Mouse (Mus musculus) lung, postnatal 0 days (tissue): Measurements from ENCODE around the gene Adgrf3. TPM values are rescaled to one million over a fixed set of nuclear protein-coding genes. Genes with fewer than 3 reads are reported as not detected.

Experiments used
- ATAC-seq: fragments of 200-750 bp; cut with Nextera tagmentation; 2 replicates; pipeline ENCODE4 v1.8.0; 2017; ENCODE audit warnings: moderate library complexity
- DNase-seq: peaks from one replicate; pipeline ENCODE4 v3.0.0-alpha.2; 2016; ENCODE audit warnings: low spot score
- H3K27ac ChIP-seq: fragments of 300-500 bp; sonication (generic); 2 replicates; pipeline ENCODE4 v1.5.1; 2014; ENCODE audit warnings: antibody characterized with exemption, mild to moderate bottlenecking, low read length, mixed read lengths
- H3K27me3 ChIP-seq: fragments of 300-500 bp; sonication (generic); replicated peaks from 2 replicates; pipeline ENCODE4 v1.6.1; 2014; ENCODE audit warnings: low read length, mixed read lengths; ENCODE audit not compliant: insufficient read depth
- H3K36me3 ChIP-seq: fragments of 300-500 bp; sonication (generic); 2 replicates; pipeline ENCODE4 v1.6.1; 2014; ENCODE audit warnings: low read length, mixed read lengths; ENCODE audit not compliant: insufficient read depth
- H3K4me1 ChIP-seq: fragments of 300-500 bp; sonication (generic); 2 replicates; pipeline ENCODE4 v1.6.1; 2014; ENCODE audit warnings: antibody characterized with exemption, low read depth, low read length, mixed read lengths; ENCODE audit not compliant: insufficient read depth
- H3K4me2 ChIP-seq: fragments of 300-500 bp; sonication (generic); replicated peaks from 2 replicates; pipeline ENCODE4 v1.6.1; 2014; ENCODE audit warnings: low read depth, mild to moderate bottlenecking, low read length, moderate library complexity, mixed read lengths
- H3K4me3 ChIP-seq: fragments of 300-500 bp; sonication (generic); 2 replicates; pipeline ENCODE4 v1.5.1; 2014; ENCODE audit warnings: low read depth, low read length
- H3K9ac ChIP-seq: fragments of 300-500 bp; sonication (generic); replicated peaks from 2 replicates; pipeline ENCODE4 v1.6.1; 2014; ENCODE audit warnings: low read depth, mild to moderate bottlenecking
- H3K9me3 ChIP-seq: fragments of 300-500 bp; sonication (generic); 2 replicates; pipeline ENCODE4 v1.6.1; 2016; ENCODE audit warnings: low read length, mixed read lengths
- CTCF ChIP-seq: IDR thresholded peaks from 2 replicates; pipeline ENCODE4 v1.5.1; 2016; ENCODE audit warnings: antibody characterized with exemption, mild to moderate bottlenecking
- EP300 ChIP-seq: IDR thresholded peaks from 2 replicates; pipeline ENCODE4 v1.6.1; 2016; ENCODE audit warnings: antibody characterized with exemption, mild to moderate bottlenecking, control low read depth
- WGBS: fragments of 180-500 bp; shearing (Covaris S2); extraction: QIAGEN DNeasy Blood & Tissue Kit; methylation state at CpG from one replicate; pipeline ENCODE4 v1.1.7; 2014; 5-methylcytosine and 5-hydroxymethylcytosine counted together
- polyA plus RNA-seq: library from polyadenylated mRNA; unstranded; fragments of >200 nt; fragmentation: Nextera tagmentation; extraction: Ambion mirVana; gene quantifications from 2 replicates; pipeline ENCODE4 v1.2.1, GENCODE M21; 2015

The Adgrf3 gene
- polyA plus RNA-seq, 1 experiment from 2014 or later, result 0.13 TPM

GRCm38 (mm10) chr5:30195340-30195739 is 10.2 kb downstream of the Adgrf3 start:
- 58% methylated on average over 5 of the region's 5 CpGs for whole genome bisulfite sequencing
- ATAC-seq (peak; percentile 28; the same call in 1 of the 2 replicates), DNase-seq (no peak)
- Histone ChIP-seq H3K36me3 (no peaks in the 10 kb centered on the region), H3K27ac (no peak overlapping the region), H3K9ac (no peak overlapping the region), H3K4me3 (no peak overlapping the region), H3K27me3 (no peaks in the 10 kb centered on the region), H3K4me2 (no peak overlapping the region), H3K9me3 (no peaks in the 10 kb centered on the region), H3K4me1 (no peaks in the 10 kb centered on the region)
- TF ChIP-seq EP300, result no peak
- TF ChIP-seq CTCF, result no peak

GRCm38 (mm10) chr5:30192452-30192851 is 13.1 kb downstream of the Adgrf3 start:
- TF ChIP-seq CTCF (peak; percentile 52), EP300 (no peak)
- DNase-seq, result no peak
- Histone ChIP-seq H3K36me3 (peaks cover 5% of the 10 kb centered on the region; the same call in 1 of the 2 replicates), H3K27ac (no peak overlapping the region), H3K27me3 (no peaks in the 10 kb centered on the region), H3K9ac (no peak overlapping the region), H3K4me2 (no peak overlapping the region), H3K9me3 (no peaks in the 10 kb centered on the region), H3K4me3 (no peak overlapping the region), H3K4me1 (no peaks in the 10 kb centered on the region)
- ATAC-seq, result no peak
- 67% methylated on average over 1 of the region's 1 CpGs for WGBS

DNA sequence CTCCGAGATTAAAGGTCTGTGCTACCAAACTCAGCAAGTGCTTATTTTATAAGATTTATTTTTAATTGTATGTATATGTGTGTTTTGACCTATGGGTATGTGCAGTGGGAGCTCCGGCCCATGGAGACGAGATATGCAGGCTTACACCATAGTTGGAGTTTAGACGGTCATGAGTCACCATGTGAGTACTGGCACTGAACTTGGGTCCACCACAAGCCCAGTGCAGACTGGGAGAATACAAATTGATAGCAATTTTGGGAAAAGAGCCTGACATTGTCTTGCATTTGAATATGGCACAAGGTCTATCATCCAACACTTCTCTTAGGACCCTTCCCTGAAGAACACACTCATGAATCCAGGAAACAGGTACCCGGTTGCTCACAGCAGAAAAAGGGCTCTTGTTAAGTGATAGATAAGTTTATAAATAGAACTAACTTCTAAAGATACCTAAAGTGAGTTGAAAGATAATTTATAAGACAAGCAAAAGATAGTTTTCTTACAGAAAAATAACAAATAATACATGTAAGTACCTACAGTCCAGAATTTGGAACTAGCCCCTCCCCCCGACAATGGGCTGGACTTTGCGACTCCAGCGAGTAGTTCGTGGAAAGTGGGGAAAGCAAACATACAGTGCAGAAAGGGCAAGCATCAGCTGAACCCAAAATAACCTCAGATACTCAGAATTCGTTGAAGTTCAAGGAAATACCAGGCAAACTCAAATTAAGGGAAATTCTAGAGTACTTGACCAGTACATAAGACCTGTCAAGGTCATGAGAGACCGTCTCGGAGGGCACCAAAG is 17.6 kb downstream of the Adgrf3 start:
- H3K9me3 ChIP-seq, result no peaks in the 10 kb centered on the region
- ATAC-seq (no peak), DNase-seq (no peak)
- H3K36me3 ChIP-seq, result peaks cover 9% of the 10 kb centered on the region; the same call in 1 of the 2 replicates
- no peak overlapping the region for H3K4me3 ChIP-seq
- H3K27ac ChIP-seq, result no peak overlapping the region
- TF ChIP-seq CTCF (no peak), EP300 (no peak)
- H3K9ac ChIP-seq, result no peak overlapping the region
- no peaks in the 10 kb centered on the region for H3K4me1 ChIP-seq
- 83% methylated on average over 12 of the region's 12 CpGs for WGBS
- H3K27me3 ChIP-seq, result no peaks in the 10 kb centered on the region
- H3K4me2 ChIP-seq, result no peak overlapping the region

DNA sequence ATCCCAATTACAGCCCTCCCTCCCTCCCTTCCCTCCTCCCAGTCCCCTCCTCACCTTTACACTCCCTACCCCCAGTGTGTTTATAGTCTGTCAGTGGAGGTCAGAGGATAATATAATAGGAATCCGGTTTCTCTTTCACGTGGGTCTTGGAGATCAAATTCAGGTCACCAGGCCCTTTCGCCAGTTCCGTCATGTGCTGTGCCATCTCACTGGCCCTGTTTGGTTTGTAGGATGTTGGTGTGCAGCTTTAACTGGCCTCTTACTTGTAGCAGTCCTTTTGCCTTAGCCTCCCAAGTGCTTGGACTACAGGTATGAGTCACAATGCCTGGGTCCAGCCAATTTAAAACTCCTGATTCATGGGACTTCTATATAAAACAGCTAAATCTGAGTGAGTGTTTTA is 29.7 kb downstream of the Adgrf3 start:
- DNase-seq (no peak), ATAC-seq (no peak)
- no peak overlapping the region for H3K4me2 ChIP-seq
- no peaks in the 10 kb centered on the region for H3K9me3 ChIP-seq
- no peak overlapping the region for H3K4me3 ChIP-seq
- H3K4me1 ChIP-seq, result no peaks in the 10 kb centered on the region
- TF ChIP-seq CTCF (no peak), EP300 (no peak)
- H3K27me3 ChIP-seq, result no peaks in the 10 kb centered on the region
- no peak overlapping the region for H3K27ac ChIP-seq
- H3K36me3 ChIP-seq, result peaks cover 17% of the 10 kb centered on the region; the same call in 1 of the 2 replicates
- WGBS, result 64% methylated on average over 4 of the region's 4 CpGs
- H3K9ac ChIP-seq, result no peak overlapping the region

DNA sequence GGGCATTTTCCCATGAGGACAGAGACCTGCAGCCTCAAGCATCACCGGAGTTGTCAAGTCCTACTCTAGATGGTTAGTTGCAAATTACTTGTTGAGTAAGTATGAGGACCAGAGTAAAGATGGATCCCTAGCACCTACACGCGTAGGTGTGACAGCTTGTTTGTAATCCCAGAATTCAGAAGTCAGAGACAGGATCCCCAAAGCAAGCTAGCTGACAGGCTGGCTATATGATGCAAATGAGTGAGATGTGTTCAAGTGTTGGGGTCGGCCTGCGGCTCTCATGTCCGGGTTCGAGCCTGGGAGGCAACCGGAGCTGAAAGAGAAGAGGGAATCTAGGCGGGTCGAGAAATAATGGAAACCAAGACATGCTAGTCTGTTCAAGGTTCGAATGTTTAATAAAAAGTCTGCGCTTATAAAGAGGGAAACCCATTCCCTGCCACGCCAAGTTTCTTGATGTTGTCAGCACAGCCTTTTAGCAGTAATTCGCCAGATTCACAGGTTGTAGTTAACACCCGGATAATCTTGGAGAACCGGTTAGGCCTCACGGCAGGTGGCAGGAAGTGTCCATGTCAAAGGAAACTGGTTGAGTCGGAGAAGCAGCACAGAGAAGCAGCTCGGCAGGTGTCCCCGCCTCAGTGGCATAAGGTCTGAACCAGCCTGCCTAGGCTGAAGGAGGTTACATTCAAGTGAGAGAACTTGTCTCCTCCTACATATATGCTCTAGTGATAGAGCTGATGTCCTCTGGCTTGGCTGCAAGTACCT is 32.4 kb downstream of the Adgrf3 start:
- Histone ChIP-seq H3K4me2 (no peak overlapping the region), H3K4me3 (no peak overlapping the region), H3K9me3 (no peaks in the 10 kb centered on the region), H3K27me3 (no peaks in the 10 kb centered on the region), H3K4me1 (no peaks in the 10 kb centered on the region), H3K9ac (no peak overlapping the region), H3K36me3 (peaks cover 23% of the 10 kb centered on the region; the same call in 1 of the 2 replicates), H3K27ac (no peak overlapping the region)
- ATAC-seq, result no peak
- WGBS, result 47% methylated on average over 20 of the region's 20 CpGs
- TF ChIP-seq CTCF (no peak), EP300 (no peak)
- no peak for DNase-seq

DNA sequence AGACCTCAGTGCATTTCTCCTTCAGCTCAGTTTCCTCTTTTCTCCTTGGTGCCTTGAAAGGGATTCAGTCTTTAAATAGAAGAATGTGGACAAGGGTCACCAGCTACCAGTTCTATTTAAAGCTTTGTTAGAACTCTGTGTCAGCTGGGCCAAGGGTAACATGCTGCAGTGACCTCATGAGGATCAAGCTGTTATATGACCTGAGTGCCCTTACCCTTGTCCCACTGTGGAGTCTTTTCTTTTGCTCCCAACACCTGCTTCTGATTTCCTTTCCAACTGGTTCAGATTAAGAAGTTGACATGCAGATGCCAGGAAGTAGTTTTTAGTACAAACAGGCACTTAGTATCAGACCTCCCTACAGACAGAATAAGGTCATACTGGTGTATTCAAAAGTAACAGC is 33.4 kb downstream of the Adgrf3 start:
- H3K4me1 ChIP-seq, result no peaks in the 10 kb centered on the region
- ATAC-seq (no peak), DNase-seq (no peak)
- H3K27ac ChIP-seq, result no peak overlapping the region
- no peak overlapping the region for H3K9ac ChIP-seq
- H3K27me3 ChIP-seq, result no peaks in the 10 kb centered on the region
- H3K4me3 ChIP-seq, result no peak overlapping the region
- no peak overlapping the region for H3K4me2 ChIP-seq
- H3K36me3 ChIP-seq, result peaks cover 17% of the 10 kb centered on the region; the same call in 1 of the 2 replicates
- TF ChIP-seq CTCF (no peak), EP300 (no peak)
- H3K9me3 ChIP-seq, result no peaks in the 10 kb centered on the region
